Mouse (Mus musculus) layer of hippocampus, postnatal 14 days (tissue): ENCODE data around the gene Olfr9. TPM values are rescaled to one million over a fixed set of nuclear protein-coding genes. Genes with fewer than 3 reads are reported as not detected.
"Not testable (repeated sequence)": the region's sequence is repeated elsewhere in the genome, so short reads cannot be mapped to it uniquely, and the experiment has no call there.

Source experiments
- DNase-seq, 2 experiments: peaks; one replicate each; pipeline ENCODE4 v3.0.0; 2021 to 2022; ENCODE audit warnings: low spot score in 2 of 2, mixed read lengths in 1 of 2
- long read RNA-seq, 2 experiments: library from polyadenylated mRNA; stranded (forward); transcript quantifications; one replicate each; pipeline ENCODE4 v2.0.0; 2021
- total RNA-seq, 2 experiments: library from RNA; stranded (reverse); gene quantifications; 2 replicates each; pipeline ENCODE4 v1.2.3; 2021

The Olfr9 gene
- total RNA-seq = not detected
- long read RNA-seq, experiment 1 = 0 reads
- long read RNA-seq, experiment 2 = 0 reads

DNA sequence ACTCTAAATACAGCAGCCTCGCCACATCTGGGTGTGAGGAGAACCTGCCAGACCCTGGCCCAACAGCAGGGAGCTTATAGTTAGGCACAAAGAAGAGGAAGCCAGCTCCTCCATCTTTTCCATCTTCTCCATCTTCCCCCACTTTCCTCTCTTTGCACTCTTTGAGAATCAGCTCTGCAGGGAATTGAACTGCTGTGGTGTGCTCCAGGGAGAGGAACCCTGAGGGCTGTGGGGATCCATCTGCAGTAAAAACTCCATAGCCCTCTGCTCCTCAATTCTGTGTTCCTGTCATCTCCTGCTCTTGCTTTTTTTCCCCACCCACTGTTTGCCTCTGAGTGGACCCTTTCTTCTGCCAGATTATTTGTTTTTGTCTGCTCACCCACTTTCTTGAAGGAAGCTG is at the start of gene Olfr9:
Gene Olfr9 (plus strand): TSS at position 301 of the 400 bp plus-strand sequence.
- DNase-seq = not testable (repeated sequence)

DNA sequence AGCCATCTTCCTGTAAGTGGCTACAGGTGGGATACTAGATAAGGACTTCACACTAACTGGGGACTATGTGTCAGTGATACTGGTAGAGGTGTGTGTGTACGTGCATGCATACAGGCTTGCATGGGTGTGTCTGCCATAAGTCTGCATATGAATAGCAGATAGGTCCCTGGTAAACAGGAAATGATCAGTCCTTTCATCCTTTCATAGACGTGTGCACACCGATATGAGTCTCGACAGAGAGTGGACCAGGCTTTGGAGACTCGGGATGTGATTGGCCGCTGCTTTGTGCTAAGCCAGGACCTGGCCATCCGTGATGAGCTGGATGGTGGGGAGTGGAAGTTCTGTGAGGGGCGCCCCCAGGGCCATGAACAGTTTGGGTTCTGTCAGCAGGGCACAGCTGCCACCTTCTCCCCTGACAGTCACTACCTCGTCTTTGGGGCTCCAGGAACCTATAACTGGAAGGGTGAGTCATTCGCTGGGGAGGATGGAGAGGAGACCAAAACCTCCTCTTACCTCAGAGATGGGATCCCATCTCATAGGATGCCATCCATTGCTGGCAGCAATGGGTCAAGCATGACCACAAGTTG is 48.7 kb upstream of the Olfr9 start:
- DNase-seq = no peak

DNA sequence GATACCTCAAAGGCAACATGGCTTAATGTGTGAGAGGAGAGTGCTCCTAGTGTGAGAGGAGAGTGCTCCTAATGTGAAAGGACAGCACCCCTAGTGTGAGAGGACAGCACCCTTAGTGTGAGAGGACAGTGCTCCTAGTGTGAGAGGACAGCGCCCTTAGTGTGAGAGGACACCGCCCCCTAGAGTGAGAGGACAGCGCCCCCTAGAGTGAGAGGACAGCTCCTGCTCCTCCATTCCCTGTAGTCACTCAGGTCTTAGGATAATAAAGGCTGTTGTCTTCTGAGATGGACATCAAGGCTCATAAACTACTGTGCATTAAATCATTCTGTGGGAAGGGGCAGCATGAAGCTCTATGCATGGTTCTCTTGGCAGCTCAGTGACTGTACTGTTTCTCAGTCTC is 43.6 kb upstream of the Olfr9 start:
- DNase-seq = peak in 1 of 2 experiments; percentile 13

DNA sequence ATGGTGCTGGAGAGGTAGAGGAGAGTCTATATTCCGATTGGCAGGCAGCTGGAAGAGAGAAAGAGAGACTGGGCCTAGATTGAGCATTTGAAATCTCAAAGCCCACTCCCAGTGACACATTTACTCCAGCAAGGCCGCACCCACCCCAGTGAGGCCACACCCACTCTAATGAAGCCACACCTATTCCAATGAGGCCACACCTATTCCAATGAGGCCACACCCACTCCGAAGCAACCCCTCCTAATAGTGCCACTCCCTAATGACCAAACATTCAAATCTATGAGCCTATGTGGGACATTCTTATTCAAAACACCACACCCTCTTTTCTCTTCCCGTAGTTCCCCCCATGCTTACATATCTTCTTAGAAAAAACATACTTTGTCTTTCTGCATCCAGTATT is 41.7 kb upstream of the Olfr9 start:
- DNase-seq = no peak

DNA sequence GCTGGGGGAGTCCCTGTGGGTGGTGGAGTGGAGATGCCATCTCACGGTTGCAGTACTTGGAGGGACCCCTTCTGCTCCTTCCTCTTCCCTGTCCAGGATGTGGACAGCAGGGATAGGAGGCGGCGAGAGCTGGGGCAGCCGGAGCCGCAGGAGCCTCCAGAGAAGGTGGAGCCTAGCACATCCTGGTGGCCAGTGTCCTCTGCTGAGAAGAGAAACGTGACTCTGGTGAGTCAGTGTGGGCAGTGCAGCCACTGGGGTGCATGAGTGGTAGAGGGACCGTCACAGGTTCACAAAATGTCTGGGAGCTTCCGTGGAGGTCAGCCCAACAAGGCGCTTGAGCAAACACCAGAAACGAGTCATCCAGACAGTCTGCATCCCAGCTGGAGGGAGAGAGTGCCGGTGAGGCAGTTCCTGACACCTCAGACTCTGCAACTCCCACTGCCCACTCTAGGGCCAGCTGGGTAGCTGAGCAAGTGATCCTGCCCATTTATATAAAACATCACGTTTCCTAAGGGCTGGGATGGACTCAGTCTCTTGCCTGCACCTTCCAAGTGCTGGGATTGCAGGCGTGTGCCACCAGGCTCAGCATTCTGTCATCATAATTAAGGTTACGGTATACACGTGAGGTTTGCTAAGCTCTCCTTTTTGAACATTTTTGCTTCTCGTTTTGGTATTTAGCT is 38.9 kb upstream of the Olfr9 start:
- DNase-seq = no peak

DNA sequence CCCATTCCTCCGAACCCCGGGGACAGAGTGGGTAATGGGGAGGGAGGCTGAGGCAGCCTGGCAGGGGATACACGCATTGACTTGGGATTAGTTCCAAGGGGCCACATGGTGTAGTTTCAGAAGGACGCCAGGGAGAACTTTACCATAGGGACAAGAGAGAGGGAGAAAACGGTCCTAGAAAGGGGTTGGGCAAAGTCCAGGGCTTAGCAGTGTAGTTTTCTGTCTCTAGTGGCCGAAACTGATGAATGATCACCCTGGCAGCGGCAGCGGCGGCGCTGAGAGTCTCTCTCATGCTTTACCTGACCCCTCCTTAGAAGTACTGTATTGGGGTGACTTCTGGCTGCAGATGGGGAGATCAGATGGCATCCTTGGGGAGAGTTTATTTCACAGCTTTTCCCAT is 30.9 kb upstream of the Olfr9 start:
- no peak for DNase-seq

DNA sequence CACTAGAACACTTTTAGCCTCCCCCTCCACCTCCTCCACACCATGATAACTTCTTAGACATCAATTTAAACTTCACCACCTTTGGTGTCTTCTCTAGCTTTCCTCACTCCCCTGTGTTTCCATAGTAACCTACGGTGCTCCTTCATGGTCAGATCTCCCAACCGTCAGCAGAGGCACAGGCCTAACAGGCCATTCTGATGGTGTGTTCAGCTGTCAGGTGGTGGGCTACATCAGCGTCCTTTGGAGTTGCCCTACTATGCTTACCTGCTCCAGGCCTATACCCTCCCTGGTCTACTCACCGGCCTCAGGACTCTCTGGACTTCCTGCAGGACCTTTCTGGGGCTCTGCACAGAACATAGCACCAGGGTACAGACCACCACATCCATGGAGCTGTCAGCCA is 29.1 kb upstream of the Olfr9 start:
- DNase-seq = no peak

DNA sequence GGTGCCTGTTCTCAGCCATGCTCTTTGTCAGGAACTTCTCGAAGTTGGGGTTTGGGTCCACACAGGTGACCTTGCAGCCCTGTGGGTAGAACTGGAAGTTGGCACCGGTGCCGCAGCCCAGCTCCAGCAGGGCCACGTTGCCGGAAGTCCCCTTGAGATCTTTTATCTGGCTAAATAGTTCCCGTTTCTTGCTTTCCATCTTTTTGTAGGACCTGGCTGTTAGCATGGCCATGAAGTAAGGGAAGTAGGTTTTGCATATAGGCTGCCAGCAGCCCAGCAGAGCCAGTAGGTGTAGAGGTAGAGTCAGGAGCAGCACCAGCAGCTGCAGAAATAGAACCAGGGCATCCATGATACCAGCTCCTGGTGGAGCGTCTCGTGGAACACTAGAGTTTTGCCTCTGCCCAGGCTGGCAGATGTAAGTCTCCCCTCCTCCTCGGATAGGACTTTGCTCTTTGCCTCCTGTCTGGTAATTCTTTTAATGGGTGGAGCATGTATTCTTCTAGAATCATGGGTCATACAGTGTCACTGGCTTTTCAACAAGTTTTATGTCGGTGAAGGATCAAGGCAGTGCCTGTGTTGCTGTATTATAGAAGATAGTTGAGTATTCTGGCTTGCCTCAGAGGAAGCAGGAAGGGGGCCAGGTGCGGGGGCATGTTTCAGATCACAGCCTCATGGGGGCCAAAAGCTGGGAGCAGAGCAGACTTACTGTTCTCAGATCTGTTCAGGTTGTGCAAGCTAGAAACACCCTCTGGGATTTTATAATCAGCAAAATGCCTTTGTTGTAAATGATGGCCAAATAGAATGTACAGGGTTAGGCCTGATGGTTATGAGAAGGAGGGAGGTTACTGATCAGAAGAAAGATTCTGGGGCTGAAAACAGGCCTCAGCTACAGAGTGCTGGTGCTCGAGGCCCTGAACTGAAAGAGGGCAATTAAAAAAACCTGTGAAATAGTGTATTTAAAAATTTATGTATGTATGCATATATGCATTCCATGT is 28.3 kb upstream of the Olfr9 start, which contains the start of gene Mettl7b:
Gene Mettl7b (minus strand): TSS at position 399 of the 995 bp plus-strand sequence.
- DNase-seq = no peak

DNA sequence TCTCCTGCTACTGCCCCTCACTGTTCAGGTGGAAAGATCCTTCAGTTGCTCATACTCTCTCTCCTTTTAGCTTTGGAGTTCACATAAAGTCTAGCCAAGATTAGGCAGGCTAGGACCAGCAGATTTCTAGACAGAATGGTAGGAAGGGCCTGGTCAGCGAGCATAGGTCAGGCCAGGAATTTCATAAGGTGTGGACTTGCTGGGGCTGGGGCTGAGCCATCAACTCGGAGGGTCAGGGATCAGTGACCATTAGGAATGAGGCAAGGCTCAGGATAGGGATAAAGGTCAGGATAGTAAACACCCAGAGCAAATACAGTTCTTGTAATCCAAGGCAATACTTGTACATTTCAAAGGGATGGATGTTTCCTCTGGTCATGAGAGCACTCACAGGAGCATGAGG is 24.3 kb upstream of the Olfr9 start:
- DNase-seq = no peak

DNA sequence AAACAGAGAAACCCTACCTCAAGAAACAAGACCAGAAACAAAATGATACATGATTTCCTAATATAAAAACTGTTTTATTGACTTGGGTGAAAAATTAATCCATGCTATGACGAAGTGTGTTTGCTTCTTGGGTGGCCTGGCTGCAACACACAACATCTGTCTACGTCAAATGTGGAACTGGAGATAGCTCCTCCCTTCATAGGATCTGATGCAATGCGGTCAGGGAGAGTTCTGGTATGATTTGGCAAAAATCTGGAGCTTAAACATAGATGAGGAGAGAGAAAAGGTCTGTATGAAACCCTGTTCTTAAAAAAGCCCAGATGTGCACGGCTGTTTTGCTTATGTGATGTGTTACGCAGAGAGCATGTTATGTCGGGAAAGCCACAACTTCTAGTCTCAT is 23.4 kb upstream of the Olfr9 start:
- no peak for DNase-seq

DNA sequence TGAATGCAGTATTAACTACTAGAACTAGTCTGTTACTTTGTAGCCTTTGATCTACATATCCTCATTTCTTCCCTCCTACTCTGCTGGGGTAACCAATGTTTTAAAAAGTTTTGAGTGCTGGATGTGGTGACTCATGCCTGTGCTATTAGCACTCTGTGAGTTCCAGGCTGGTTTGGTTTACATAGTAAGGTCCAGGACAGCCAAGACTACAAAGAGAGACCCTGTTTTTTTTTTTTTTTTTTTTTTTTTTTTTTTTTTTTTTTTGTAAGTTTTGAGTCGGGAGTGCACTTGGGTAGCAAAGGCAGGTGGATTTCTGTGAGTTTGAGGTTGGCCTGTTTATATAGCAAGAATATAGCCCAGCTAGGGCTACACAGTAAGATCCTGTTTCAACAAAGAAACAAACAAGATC is 20.9 kb upstream of the Olfr9 start:
- no peak for DNase-seq

DNA sequence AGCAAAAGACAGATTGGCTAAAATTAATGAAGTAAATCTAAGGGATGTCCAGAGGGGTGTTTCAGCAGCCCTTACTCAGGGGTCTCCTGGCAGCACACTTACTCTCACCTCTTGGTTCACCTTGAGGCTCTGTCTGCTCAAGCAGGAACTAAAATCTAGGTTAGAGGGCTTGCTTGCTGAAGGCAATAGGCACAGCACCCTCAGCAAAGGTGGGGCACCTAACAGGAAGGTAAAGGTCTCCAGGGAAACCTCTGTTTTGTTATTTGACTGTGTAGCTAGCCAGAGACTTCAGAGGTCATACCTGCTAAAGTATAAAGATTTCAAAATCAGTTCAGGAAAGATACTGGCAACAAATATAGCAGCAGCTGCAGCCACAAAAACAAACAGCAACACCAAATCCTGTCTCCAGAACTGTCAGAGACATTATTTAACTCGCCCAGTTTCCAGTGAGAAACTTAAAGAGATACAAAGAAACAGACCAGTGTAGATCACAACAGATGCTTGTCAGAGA is 18.4 kb upstream of the Olfr9 start:
- no peak for DNase-seq

DNA sequence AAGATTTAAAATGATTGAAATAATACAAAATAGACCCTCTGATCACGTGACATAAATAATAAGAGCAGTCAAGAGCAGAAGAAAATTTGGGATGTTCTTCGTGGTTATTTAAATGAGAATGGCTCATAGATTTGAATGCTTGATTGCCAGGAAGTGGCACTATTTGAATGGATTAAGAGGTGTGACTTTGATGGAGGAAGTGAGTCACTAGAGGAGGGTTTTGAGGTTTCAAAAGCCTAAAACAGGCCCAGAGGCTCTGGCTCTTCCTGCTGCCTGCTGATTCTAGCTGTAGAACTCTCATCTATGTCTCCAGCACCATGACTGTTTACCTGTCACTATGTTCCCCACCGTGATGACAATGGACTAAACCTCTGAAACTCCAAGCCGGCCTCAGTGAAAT is 16.4 kb upstream of the Olfr9 start:
- DNase-seq = no peak

DNA sequence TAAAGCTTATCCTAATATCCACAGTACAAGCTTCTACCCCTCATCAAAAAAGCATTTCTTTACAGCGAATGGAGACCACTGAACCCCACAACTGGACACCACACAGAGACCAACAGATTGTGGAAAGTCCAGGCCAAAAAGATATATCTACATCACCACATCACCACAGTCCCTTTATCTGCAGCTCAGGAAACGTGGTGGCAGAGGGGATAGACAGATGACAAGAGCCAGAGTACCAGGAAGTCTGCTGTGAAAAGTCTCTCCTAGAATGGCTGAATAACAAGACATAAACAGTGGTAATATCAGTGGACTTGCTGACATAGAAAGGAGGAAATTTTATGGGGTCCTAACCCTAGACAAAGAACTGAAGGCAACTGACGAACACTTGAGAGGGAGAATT is 12.8 kb upstream of the Olfr9 start:
- DNase-seq = no peak

DNA sequence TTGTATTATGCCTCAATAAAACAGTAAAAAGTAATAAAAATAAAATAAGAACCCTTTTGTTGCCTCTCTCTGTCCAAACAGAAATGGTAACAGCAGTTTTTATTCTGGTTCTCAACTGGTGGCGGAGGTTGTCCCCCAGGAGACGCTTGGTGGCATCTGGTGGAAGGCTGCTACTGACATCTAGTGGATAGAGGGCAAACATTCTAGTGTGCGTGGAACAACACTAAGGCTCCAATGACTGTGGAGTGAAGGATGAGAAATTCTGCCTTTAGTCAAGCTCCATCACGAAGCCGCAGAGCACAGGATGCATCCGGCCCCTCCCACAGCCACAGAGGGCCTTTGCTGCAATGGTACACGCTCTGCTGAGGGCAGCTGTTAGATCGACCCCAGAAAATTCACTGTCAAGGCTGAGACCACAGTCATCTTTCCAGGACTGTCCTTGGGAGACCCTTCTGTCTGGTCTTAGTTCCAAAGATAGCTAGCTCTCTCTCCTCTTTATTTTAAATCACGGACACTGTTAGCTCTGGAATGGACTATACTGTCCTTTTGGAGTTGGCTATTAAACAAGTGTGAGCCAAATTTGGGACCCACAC is 11.6 kb upstream of the Olfr9 start:
- peak; percentile 47 to 77 for DNase-seq

DNA sequence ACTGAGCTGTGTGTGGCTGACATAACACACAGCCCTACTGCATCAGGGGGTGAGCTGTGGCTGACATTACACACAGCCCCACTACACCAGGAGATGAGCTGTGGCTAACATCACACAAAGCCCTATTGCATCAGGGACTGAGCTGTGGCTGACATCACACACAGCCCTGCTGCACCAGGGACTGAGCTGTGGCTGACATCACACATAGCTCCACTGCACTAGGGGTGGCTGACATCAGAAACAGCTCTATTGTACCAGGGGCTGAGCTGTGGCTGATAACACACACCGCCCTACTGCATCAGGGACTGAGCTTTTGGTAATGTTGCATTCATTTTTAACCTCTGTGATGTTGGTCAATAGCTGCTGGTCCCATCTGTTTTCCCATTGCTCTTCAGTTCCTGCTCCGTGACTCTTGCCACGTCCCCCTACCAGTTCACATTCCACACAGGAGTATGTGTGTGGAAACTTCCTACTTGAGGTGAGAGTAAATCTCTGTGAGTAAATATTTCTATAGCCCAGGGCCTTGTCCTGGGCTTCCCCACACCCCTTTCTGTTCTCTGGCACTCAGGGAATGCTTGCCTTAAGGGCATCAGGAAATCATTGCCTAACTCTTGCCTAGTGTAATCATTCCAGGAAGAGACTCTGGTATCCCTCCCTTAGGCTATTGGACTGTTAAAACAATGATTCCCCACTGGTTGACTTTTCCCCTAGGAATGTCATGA is 8.4 kb upstream of the Olfr9 start:
- DNase-seq = no peak

DNA sequence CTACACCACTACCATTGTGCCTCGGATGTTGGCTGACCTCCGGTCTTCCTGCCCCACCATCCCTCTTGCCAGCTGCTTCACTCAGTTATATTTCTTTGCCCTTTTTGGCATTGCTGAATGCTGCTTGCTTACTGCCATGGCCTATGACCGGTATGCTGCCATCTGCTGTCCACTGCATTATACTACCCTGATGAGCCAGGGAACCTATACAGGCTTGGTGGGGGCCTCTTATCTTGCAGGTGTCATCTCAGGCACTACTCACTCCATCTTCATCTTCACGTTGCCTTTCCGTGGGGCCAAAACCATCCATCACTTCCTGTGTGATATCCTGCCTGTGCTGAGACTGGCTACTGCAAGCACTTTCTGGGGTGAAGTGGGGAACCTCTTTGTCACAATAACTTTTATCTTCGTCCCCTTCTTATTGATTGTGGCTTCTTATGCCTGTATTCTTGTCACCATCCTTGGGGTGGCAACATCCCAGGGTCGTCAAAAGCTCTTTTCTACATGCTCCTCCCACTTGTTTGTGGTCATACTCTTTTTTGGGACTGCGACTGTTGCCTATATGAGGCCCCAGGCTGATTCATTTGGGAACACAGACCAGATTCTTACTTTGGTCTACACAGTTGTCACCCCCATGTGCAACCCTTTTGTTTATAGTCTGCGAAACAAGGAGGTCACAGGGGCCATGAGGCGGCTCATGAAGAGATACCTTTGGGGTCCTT is 1.1 kb downstream of the Olfr9 start:
- DNase-seq = not testable (repeated sequence)

DNA sequence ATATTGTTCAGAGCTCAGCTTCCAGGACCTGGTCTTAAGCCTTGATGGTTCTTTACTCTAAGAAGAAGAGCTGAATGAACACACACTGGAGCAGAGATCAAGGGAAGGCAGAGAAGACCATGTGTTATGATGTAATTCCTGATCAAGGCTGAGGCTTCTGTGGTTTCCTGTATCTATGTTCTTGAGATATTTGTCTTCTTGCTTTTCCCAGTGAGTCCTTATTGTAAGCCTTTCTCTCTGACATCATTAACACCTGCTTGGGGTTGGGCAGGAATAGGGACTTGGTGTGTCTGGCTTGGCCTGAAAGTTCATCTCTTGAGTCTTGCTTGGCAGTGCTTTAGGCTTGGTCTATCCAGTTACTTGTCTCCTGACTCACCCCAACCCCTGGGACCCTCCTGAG is 1.8 kb downstream of the Olfr9 start:
- DNase-seq = no peak

DNA sequence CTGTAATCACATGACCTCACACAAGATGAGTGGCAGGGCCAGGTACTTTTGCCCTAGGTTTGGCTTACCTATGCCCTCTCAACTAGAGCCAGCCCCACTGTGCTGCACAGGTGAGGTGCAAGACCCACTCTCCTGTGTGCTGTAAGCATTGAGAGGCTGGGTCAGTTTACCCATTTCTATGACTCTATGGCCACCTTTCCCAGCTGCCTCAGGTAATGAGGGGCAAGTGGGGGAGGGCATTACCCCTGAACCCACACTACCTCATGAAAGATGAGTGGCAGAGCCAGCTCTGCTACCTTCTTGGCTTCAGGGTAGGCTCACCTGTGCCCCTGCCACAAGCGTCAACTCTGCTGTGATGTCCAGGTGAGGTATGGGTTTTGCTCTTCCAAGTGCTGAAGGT is 6.6 kb downstream of the Olfr9 start:
- no peak for DNase-seq

DNA sequence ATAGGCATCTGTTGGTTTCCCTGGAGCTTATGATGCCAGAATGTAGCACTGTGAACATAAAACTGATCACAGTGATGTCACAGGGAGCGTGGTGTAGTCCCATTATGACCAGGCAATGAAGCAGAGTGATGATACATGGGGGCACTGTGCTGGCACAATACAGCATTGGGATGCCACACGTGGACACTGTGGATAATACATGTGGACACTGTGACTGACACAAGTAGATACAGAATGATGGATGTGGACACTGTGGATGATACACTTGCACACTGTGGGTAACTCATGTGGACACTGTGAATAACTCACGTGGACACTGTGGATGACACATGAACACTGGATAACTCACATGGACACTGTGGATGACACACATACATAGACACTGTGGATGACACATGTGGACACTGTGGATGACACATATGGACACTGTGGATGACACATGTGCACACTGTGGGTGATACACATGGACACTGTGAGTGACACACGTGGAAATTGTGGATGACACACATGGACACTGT is 7.4 kb downstream of the Olfr9 start:
- DNase-seq = no peak
